Mouse (Mus musculus): ENCODE measurements around the gene Pias3. TPM values are rescaled to one million over a fixed set of nuclear protein-coding genes. Genes with fewer than 3 reads are reported as not detected.
A peak's percentile ranks its signal among the peaks of the same experiment; 100 is the strongest.
"Not testable (repeated sequence)": the region's sequence is repeated elsewhere in the genome, so short reads cannot be mapped to it uniquely, and the experiment has no call there.

Gene Pias3
- polyA plus RNA-seq (2015; fragmentation: Nextera tagmentation; extraction: Ambion mirVana), result 15.2 and 16.1 TPM in 2 replicates

DNA sequence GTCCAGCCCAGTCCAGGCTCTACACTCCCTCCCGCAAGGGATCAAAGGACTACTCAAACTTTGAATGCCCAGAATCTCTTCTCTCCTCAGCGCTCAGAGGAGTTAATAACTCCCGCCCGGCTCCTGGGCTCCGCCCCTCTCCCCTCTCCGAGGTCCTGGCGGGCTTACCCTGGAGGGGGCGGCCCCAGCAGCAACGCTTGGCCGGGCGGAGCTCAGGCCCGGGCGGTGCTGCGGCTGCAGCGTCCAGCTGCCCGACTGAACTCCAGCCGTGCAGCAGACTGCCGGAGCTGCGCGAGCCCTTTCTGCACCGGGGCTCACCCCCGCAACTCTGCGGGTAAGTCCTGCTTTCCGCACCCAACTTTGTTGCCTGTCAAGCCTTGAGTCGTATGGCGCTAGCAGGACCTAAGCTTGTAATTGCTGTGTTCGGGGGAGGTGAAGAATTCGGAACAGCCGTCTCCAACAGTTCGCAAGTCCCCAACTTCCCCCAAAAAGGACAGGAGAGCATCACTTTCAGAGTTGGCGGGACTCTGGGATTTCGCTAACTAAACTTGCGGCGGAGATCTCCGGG is at the start of gene Pias3:
Gene Pias3, plus strand, starts transcription at position 187 of the 568 bp plus-strand sequence.
- Histone ChIP-seq H3K4me2 (replicated peaks; ENCODE audit: low read depth) (peak within 1 kb of the TSS; percentile 89), H3K27ac (ENCODE audit: low read depth, low read length) (peak within 1 kb of the TSS; percentile 90), H3K4me1 (replicated peaks; ENCODE audit: control insufficient read depth, insufficient read depth, low read length) (no peaks in the 10 kb centered on the region), H3K9me3 (ENCODE audit: control insufficient read depth) (no peaks in the 10 kb centered on the region), H3K36me3 (ENCODE audit: control insufficient read depth, insufficient read depth) (peaks cover 16% of the 10 kb centered on the region), H3K27me3 (replicated peaks; ENCODE audit: control insufficient read depth, insufficient read depth, low read length) (no peaks in the 10 kb centered on the region), H3K4me3 (ENCODE audit: low read depth, low read length) (peak within 1 kb of the TSS; percentile 98), H3K9ac (ENCODE audit: low read depth, low read length) (peak within 1 kb of the TSS; percentile 68)
- no peak for TF ChIP-seq CTCF (IDR thresholded peaks at IDR 0.05; ENCODE audit: low read depth)
- ATAC-seq, result peak; percentile 78
- under 1% methylated on average over 35 of the region's 35 CpGs for WGBS

DNA sequence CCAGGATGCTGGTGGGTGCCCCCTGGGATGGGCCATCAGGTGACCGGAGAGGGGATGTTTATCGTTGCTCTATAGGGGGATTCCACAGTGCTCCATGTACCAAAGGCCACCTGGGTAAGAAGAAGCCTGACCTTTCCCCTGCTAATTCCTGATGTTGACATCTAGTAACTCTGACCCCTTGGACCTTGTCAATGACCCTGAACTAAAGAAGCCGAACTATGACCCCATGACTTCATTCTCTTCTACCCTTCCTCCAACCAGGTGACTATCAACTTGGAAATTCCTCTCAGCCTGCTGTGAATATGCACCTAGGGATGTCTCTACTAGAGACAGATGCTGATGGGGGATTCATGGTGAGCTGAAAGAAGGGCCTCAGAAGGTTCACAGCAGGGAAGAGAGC is 48.8 kb upstream of the Pias3 start:
- Histone ChIP-seq H3K27ac (ENCODE audit: low read depth, low read length) (no peak overlapping the region), H3K27me3 (replicated peaks; ENCODE audit: control insufficient read depth, insufficient read depth, low read length) (no peaks in the 10 kb centered on the region), H3K9me3 (ENCODE audit: control insufficient read depth) (no peaks in the 10 kb centered on the region), H3K4me2 (replicated peaks; ENCODE audit: low read depth) (no peak overlapping the region), H3K9ac (ENCODE audit: low read depth, low read length) (no peak overlapping the region), H3K36me3 (ENCODE audit: control insufficient read depth, insufficient read depth) (peaks cover 24% of the 10 kb centered on the region), H3K4me1 (replicated peaks; ENCODE audit: control insufficient read depth, insufficient read depth, low read length) (no peaks in the 10 kb centered on the region), H3K4me3 (ENCODE audit: low read depth, low read length) (no peak overlapping the region)
- no peak for ATAC-seq
- TF ChIP-seq CTCF (IDR thresholded peaks at IDR 0.05; ENCODE audit: low read depth), result no peak
- 90% methylated on average over 3 of the region's 3 CpGs for WGBS

DNA sequence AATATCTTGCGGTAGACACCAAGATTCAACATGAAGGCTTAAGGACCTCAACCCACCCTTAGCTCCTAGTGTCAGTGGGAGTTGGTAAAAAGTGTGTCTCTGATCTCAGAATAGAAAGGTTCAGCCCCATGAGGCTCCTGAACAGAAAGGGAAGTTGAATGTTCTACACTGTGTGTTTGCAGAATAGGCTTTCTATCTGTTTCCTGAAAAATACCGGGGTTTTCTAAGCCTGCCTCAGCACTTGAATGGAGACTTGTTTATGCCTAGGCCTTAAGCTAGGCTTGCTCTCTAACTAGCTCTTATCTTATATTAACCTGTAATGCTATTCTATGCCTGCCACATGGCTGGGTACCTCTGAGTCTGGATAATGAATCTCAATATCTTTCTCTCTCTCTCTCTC is 35.3 kb upstream of the Pias3 start:
- Histone ChIP-seq H3K4me2 (replicated peaks; ENCODE audit: low read depth) (no peak overlapping the region), H3K36me3 (ENCODE audit: control insufficient read depth, insufficient read depth) (no peaks in the 10 kb centered on the region), H3K9ac (ENCODE audit: low read depth, low read length) (no peak overlapping the region), H3K4me1 (replicated peaks; ENCODE audit: control insufficient read depth, insufficient read depth, low read length) (peaks cover 4% of the 10 kb centered on the region; the same call in 1 of the 2 replicates), H3K27me3 (replicated peaks; ENCODE audit: control insufficient read depth, insufficient read depth, low read length) (no peaks in the 10 kb centered on the region), H3K4me3 (ENCODE audit: low read depth, low read length) (no peak overlapping the region), H3K27ac (ENCODE audit: low read depth, low read length) (no peak overlapping the region), H3K9me3 (ENCODE audit: control insufficient read depth) (no peaks in the 10 kb centered on the region)
- TF ChIP-seq CTCF (IDR thresholded peaks at IDR 0.05; ENCODE audit: low read depth), result no peak
- WGBS, result 86% methylated on average over 2 of the region's 2 CpGs
- ATAC-seq, result no peak

DNA sequence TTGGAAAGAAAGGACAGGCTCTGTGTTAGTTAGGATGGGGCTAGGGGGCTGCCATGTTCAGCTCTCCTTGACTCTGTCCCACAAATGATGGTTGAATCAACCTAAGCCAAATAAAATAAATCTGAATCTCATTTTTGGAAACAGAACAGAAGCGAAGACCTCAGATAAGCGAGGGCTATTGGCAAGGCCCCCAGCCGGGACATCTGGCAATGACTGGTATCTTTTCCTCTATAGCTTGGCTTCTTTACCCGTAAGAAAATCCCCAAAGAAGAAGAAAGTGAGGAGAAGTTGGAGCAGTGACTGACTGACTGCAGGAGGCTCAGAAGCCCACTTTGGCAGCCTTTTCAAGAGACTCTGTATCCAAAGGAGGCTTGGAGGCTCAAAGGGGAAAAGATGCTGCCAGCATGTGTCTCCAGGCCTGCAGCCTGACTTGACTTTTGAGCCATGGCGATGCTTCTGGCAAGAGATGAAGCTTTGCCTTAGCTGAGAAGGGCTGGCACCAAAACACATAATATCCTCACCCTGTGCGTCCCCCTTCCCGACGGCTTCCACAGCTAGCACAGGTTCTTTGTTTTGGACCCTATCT is 33.4 kb upstream of the Pias3 start:
- no peak for TF ChIP-seq CTCF (IDR thresholded peaks at IDR 0.05; ENCODE audit: low read depth)
- no peak for ATAC-seq
- Histone ChIP-seq H3K4me2 (replicated peaks; ENCODE audit: low read depth) (no peak overlapping the region; the same call in 1 of the 2 replicates), H3K9ac (ENCODE audit: low read depth, low read length) (no peak overlapping the region), H3K9me3 (ENCODE audit: control insufficient read depth) (no peaks in the 10 kb centered on the region), H3K4me1 (replicated peaks; ENCODE audit: control insufficient read depth, insufficient read depth, low read length) (peaks cover 4% of the 10 kb centered on the region; the same call in 1 of the 2 replicates), H3K4me3 (ENCODE audit: low read depth, low read length) (no peak overlapping the region), H3K36me3 (ENCODE audit: control insufficient read depth, insufficient read depth) (no peaks in the 10 kb centered on the region), H3K27ac (ENCODE audit: low read depth, low read length) (no peak overlapping the region), H3K27me3 (replicated peaks; ENCODE audit: control insufficient read depth, insufficient read depth, low read length) (no peaks in the 10 kb centered on the region)
- 58% methylated on average over 8 of the region's 8 CpGs for WGBS

DNA sequence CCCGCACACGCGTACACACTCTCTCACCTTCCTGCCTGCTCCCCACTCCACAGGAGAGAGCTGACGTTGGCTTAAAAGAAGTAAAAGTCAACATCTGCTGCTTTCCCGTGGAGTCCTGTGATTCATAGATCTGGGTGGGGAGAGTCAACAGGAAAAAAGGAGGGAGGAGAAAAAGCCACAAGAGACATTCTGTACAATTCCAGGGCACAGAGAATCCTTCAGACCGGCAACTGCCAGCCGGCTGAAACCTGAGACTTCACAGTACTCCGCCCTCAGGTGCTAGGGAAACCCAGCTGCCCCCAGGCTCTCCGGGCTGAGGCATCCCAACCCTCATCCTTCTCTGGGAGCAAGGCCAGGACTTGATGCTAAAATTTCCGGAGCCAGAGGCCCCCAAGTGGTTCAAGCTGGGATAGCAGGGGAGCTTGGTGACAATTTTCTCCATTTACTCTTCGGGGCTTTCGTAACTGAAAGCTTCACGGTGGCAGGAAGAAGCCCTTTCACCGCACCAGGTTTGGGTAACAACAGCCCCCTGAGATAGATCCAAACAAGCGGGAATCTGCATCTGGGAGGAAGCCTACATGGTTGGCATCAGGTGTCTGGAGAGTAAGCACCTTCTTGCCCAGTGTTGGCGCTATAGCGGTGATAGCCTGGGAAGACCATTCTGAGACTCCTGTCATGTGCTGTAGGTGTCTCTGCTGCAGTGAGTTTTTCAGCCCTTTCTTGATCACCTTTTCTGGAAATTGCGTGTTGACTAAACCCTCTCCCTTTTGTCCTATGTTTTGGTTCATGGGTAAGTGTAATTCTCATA is 32.5 kb upstream of the Pias3 start:
- Histone ChIP-seq H3K27me3 (replicated peaks; ENCODE audit: control insufficient read depth, insufficient read depth, low read length) (no peaks in the 10 kb centered on the region), H3K27ac (ENCODE audit: low read depth, low read length) (no peak overlapping the region), H3K9me3 (ENCODE audit: control insufficient read depth) (no peaks in the 10 kb centered on the region), H3K4me2 (replicated peaks; ENCODE audit: low read depth) (peak overlapping the region; percentile 62), H3K9ac (ENCODE audit: low read depth, low read length) (0 out of 2 replicates have a peak overlapping the region, but pooled peaks have one; percentile 22), H3K4me3 (ENCODE audit: low read depth, low read length) (peak overlapping the region; percentile 31), H3K4me1 (replicated peaks; ENCODE audit: control insufficient read depth, insufficient read depth, low read length) (peaks cover 4% of the 10 kb centered on the region; the same call in 1 of the 2 replicates), H3K36me3 (ENCODE audit: control insufficient read depth, insufficient read depth) (no peaks in the 10 kb centered on the region)
- 9% methylated on average over 17 of the region's 18 CpGs for WGBS
- peak; percentile 76 for ATAC-seq
- TF ChIP-seq CTCF (IDR thresholded peaks at IDR 0.05; ENCODE audit: low read depth), result peak; percentile 79

DNA sequence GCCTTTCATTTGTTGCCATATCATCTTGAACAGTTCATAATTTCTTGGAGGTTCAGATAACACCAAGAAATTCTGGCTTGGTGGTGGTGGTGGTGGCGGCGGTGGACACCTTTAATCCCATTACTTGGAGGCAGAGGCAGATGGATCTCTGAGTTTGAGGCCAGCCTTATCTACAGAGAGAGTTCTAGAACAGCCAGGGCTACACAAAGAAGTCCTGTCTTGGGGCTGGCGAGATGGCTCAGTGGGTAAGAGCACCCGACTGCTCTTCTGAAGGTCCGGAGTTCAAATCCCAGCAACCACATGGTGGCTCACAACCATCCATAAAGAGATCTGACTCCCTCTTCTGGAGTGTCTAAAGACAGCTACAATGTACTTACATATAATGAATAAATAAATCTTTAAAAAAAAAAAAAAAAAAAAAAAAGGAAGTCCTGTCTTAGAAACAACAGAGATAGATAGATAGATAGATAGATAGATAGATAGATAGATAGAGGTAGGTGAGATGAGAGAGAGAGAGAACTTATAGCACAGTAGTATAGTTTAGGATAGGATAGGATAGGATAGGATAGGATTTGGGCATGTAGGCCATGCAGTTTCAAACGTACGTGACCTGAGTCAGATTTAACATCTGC is 30.3 kb upstream of the Pias3 start:
- not testable (repeated sequence) for H3K9ac ChIP-seq (ENCODE audit: low read depth, low read length); ATAC-seq; H3K4me3 ChIP-seq (ENCODE audit: low read depth, low read length); H3K4me1 ChIP-seq (replicated peaks; ENCODE audit: control insufficient read depth, insufficient read depth, low read length); H3K36me3 ChIP-seq (ENCODE audit: control insufficient read depth, insufficient read depth); H3K27me3 ChIP-seq (replicated peaks; ENCODE audit: control insufficient read depth, insufficient read depth, low read length); H3K27ac ChIP-seq (ENCODE audit: low read depth, low read length); H3K4me2 ChIP-seq (replicated peaks; ENCODE audit: low read depth); H3K9me3 ChIP-seq (ENCODE audit: control insufficient read depth)
- WGBS, result 88% methylated on average over 7 of the region's 7 CpGs

All from intestine, postnatal 0 days (tissue).